Mouse (Mus musculus) naive thymus-derived CD4-positive, alpha-beta T cell, adult 5 months (primary cell): Measurements from ENCODE around the gene Hist1h3d. TPM values are rescaled to one million over a fixed set of nuclear protein-coding genes. Genes with fewer than 3 reads are reported as not detected.

Experiments used
- polyA plus RNA-seq: library from polyadenylated mRNA; unstranded; fragments of 100-300 nt; shearing (Covaris generic); gene quantifications from one replicate; pipeline ENCODE4 v1.2.1, GENCODE M21; 2017

Gene Hist1h3d
- polyA plus RNA-seq: 0.40 TPM

DNA sequence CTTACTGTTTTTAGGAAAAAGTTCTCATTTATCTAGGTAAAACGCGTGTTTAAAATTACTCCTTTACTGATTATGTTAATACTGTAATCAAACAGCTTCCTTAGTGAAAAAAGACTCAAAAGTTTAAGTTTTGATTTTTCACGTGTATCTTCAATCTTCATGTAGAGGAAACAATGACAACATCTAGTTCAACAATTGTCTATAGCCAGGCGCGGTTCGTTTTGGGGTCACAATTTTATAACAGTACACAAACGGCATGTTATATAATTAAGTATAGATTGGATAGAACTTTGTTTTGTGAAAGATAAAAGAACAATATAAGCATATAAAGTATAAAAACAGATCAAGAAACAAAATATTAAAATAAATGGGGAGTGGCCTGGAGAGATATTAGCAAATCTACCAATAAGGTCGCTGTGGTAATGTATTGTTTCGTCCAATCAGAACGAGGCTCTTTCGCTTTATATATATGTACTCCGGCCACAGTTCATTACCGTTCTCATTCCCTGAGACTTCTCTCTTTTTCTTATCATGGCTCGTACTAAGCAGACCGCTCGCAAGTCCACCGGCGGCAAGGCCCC lies at the start of gene Hist1h3d:
Hist1h3d (plus strand) TSS at position 493 of the 581 bp plus-strand sequence.

DNA sequence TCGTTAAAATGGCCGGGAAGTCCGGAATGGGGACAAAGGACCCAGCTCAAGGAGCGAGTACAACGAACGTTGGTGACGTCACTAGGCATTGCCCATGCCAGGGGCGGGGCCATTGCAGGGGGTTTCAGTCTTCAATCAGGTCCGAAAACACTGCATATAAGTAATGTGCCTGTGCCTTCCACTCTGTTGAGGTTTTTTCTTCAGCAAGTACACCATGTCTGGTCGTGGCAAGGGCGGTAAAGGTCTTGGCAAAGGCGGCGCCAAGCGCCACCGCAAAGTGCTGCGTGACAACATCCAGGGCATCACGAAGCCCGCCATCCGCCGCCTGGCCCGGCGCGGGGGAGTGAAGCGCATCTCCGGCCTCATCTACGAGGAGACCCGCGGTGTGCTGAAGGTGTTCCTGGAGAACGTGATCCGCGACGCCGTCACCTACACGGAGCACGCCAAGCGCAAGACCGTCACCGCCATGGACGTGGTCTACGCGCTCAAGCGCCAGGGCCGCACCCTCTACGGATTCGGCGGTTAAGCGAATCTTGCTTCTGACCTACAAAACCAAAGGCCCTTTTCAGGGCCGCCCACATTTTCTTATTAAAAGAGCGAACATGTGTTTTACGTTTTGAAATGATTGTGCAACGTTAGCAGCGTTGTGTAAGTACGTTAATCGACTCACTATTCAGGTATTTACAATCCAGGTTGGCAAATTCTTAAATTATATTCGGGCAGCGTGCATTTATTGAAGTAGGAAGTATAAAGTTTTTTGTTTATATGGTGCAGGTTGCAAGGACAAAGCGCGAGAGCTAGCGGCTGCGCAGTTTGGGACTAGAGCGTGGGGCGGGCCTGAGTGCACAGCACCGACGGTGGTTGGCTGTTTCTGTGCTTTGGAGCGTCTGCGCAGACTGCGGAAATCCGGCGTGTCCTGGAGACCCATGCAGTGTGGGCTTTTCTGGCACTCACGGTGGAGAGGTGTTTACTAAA lies 44.4 kb upstream of the Hist1h3d start, which contains the start of gene Hist1h4h:
Hist1h4h (plus strand) TSS at position 150 of the 975 bp plus-strand sequence.

DNA sequence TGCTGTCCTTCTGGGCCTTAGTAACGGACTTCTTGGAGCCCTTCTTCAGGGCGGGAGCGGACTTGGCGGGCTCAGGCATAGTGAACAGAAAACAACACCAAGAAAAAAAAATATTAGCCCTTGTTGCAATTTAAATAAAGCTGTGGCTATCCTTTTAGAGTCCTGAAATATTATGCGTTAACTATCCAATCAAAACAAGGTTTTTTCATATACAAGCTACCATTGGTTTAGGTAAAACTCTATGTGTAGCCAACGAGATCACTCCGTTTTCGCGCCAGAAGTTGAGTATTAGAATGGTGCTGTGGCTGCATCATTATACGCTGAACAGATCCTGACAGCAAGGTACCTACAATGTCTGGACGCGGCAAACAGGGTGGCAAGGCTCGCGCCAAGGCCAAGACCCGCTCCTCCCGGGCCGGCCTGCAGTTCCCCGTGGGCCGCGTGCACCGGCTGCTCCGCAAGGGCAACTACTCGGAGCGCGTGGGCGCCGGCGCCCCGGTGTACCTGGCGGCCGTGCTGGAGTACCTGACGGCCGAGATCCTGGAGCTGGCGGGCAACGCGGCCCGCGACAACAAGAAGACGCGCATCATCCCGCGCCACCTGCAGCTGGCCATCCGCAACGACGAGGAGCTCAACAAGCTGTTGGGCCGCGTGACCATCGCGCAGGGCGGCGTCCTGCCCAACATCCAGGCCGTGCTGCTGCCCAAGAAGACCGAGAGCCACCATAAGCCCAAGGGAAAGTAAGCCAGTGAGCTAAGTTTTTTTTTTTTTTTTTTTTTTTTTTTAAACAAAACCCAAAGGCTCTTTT lies 41.8 kb upstream of the Hist1h3d start, which contains the start of gene Hist1h2af:
Hist1h2af (plus strand) TSS at position 347 of the 808 bp plus-strand sequence.

DNA sequence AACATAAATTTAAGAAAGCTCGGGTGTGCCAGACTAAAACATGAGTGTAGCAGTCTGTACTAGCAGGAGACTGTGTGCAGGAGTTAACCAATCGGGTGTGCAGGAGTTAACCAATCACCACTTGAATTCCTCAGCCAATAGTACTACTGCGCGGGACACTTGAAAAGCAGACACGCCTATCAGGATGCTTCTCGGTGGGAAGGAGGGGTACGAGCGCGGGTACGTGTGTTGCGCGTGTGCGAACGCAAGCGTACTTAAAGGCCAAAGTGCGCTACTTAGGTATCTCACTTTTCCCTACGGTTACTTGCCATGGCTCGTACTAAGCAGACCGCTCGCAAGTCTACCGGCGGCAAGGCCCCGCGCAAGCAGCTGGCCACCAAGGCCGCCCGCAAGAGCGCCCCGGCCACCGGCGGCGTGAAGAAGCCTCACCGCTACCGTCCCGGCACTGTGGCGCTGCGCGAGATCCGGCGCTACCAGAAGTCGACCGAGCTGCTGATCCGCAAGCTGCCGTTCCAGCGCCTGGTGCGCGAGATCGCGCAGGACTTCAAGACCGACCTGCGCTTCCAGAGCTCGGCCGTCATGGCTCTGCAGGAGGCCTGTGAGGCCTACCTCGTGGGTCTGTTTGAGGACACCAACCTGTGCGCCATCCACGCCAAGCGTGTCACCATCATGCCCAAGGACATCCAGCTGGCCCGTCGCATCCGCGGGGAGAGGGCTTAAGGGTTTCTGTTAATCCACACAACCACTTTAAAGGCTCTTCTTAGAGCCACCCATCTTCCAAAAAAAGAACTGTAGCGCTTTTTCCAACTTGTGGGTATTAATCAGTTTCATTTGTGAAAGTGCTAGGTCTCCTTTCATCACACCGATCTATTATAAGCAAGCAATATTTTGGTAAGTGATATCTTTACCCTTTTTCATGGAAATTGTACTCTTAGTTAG lies 40.2 kb upstream of the Hist1h3d start, which contains the start of gene Hist1h3g:
Hist1h3g (plus strand) TSS at position 286 of the 939 bp plus-strand sequence.

DNA sequence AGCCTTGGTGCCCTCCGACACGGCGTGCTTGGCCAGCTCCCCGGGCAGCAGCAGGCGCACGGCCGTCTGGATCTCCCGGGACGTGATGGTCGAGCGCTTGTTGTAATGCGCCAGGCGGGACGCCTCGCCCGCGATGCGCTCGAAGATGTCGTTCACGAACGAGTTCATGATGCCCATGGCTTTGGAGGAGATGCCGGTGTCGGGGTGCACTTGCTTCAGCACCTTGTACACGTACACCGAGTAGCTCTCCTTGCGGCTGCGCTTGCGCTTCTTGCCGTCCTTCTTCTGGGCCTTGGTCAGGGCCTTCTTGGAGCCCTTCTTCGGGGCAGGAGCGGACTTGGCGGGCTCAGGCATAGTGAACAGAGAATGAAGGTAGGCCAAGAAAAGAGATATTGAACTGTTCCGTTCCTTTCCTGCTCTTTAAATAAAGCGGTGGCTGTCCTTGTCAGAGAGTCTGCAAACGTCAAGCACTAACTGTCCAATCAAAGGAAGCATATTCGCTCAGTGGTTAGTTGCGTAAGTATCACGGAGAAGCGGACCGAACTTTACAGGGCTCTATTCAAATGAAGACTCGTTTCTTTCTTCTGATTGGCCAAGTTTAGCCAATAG lies 32.5 kb upstream of the Hist1h3d start, which contains the start of gene Hist1h2bh:
Hist1h2bh (minus strand) TSS at position 394 of the 609 bp plus-strand sequence.

DNA sequence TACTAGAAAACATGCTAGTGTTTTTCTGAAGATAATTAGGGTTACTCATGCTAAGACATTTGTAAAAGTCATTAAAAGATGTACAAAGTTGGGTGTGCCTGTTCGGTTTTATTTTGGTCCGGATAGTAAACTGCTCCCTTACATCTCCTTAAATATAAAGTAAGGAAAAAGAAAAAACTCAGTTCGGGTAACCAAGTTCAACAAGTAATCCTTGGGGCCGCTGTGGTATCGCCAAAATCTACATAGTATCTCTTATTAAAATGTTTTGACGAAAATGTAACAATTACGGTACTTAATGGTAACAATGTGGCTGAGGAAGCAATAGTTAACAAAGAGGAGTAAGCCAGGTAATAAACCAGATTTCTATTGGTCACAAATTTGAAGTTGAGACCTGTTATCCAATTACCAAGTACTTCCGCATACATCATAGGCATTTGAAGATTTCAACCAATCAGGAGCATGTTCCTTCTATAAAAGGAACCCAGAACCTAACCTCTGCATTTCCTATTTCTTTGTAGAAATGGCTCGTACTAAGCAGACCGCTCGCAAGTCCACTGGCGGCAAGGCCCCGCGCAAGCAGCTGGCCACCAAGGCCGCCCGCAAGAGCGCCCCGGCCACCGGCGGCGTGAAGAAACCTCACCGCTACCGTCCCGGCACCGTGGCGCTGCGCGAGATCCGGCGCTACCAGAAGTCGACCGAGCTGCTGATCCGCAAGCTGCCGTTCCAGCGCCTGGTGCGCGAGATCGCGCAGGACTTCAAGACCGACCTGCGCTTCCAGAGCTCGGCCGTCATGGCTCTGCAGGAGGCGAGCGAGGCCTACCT lies 31.4 kb upstream of the Hist1h3d start, which contains the start of gene Hist1h3f:
Hist1h3f (plus strand) TSS at position 88 of the 822 bp plus-strand sequence.

DNA sequence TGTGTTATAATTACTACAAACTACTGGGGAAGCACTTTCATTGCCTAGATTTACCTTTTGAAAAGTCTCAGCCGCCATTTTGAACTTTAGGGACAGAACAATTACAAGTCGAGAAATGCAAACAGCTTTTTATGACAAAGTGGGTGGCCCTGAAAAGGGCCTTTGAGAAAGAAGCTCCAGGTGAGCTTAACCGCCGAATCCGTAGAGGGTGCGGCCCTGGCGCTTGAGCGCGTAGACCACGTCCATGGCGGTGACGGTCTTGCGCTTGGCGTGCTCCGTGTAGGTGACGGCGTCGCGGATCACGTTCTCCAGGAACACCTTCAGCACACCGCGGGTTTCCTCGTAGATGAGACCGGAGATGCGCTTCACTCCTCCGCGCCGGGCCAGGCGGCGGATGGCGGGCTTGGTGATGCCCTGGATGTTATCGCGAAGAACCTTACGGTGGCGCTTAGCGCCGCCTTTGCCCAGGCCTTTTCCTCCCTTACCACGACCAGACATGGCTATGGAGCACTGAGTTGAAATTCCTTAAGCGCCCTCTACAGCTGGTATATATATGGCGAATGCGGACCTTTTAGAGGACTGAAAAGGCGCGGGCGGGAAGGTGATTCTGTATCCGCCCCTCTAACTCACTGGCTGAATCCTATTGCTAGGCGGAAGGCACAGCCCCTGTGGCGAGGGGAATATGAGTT lies 24.3 kb upstream of the Hist1h3d start, which contains the start of gene Hist1h4f:
Hist1h4f (minus strand) TSS at position 503 of the 689 bp plus-strand sequence.

DNA sequence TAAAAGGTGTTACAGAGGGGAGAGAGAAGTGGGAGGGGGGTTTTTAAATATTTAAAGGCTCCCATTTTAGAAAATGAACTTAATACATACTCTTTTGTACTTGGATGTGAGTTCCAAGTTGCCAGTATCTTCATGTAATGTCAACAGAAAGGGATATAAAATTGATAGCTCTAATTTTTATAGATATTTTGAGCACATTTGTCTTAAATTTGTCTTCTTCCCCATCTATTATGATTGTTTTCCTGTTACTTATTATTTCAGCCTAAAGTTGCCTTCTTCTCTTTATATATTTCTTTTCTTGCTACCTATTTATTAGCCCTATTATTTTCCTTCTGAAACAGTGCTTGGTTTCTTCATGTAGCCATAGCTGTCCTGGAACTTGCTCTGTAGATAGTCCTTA lies 22.6 kb upstream of the Hist1h3d start, which contains the start of gene Hist1h1d:
Hist1h1d (plus strand) TSS at position 301 of the 400 bp plus-strand sequence.

DNA sequence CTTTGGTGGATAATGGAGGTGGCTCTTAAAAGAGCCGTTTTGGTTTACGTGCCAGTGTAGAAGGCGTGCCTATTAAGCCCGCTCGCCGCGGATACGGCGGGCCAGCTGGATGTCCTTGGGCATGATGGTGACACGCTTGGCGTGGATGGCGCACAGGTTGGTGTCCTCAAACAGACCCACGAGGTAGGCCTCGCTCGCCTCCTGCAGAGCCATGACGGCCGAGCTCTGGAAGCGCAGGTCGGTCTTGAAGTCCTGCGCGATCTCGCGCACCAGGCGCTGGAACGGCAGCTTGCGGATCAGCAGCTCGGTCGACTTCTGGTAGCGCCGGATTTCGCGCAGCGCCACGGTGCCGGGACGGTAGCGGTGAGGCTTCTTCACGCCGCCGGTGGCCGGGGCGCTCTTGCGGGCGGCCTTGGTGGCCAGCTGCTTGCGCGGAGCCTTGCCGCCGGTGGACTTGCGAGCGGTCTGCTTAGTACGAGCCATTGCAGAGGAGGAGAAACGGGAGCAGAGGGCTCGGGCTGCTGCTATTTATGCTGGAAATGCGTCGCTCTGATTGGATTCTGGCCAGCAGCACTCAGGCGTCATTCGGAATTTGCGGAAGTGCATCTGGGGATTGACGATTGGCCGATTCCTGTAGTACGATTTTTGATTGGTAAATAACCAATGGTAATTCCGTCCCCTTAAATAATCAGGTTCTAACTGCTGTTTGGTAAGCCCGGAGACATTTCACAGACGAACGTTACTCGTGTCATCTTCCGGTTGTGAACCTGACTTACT lies 13.5 kb upstream of the Hist1h3d start, which contains the start of gene Hist1h3e:
Hist1h3e (minus strand) TSS at position 487 of the 777 bp plus-strand sequence.

DNA sequence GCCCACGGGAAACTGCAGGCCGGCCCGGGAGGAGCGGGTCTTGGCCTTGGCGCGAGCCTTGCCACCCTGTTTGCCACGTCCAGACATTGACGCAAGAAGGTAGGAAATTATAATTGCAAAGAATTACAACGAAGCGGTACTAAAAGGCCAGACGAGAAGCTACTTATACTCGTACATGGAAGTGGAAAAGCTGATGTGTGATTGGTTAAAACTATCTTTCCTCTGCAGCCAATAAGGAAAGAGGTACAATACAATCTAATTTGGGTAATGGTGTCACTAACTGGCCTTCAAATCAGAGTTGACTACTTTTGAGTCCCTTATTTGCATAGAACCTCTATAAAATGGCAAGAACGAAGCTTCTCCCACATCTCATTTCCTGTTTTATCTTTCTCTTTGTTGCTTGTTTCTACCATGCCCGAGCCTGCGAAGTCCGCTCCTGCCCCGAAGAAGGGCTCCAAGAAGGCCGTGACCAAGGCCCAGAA lies 4.5 kb upstream of the Hist1h3d start, which contains the start of the genes Hist1h2ae and Hist1h2bg:
Hist1h2ae (minus strand) TSS at position 199 of the 482 bp plus-strand sequence.
Hist1h2bg (plus strand) TSS at position 375 of the 482 bp plus-strand sequence.

DNA sequence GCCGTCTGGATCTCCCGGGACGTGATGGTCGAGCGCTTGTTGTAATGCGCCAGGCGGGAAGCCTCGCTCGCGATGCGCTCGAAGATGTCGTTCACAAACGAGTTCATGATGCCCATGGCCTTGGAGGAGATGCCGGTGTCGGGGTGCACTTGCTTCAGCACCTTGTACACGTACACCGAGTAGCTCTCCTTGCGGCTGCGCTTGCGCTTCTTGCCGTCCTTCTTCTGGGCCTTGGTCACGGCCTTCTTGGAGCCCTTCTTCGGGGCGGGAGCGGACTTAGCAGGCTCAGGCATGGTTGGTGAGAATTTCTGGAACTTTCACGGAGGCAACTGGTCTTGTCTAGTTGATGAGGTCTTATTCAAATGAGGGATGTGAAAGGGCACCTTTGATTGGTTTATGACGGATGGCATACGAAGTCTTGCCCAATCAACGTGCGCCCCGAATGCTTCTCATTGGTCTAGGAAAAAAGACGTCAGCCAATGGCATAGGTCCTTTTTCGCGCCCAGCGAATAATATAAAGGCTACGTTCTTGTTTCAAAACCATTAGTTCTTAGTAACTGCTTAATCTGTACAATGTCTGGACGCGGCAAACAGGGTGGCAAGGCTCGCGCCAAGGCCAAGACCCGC lies 1.6 kb upstream of the Hist1h3d start, which contains the start of the genes Hist1h2bf and Hist1h2ad:
Hist1h2bf (minus strand) TSS at position 299 of the 627 bp plus-strand sequence.
Hist1h2ad (plus strand) TSS at position 484 of the 627 bp plus-strand sequence.

DNA sequence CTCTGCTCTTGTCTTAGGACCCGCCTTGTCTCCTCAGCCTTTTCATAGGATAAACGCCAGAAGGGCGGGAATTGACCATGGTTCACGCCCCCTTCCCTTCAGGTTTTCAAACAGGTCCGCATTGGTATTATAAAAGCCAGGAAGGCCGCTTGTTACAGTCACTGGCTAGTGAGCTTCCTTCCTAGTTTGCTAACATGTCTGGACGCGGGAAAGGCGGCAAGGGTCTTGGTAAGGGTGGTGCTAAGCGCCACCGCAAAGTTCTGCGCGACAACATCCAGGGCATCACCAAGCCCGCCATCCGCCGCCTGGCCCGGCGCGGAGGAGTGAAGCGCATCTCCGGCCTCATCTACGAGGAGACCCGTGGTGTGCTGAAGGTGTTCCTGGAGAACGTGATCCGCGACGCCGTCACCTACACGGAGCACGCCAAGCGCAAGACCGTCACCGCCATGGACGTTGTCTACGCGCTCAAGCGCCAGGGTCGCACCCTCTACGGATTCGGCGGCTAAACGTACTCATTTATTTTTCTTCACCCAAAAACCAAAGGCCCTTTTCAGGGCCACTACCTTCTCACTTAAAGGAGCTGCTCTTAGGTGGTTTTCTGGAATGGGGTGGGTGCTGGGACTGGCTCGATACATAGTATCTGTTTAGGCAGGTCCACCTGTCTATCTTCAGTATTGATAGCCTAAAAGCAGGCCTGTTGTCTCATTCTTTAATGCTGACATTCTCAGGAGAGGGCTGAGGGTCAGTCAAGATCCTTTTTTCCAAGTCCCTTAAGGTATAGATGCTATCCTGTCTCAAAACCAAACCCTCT lies 6.0 kb downstream of the Hist1h3d start, which contains the start of gene Hist1h4d:
Hist1h4d (plus strand) TSS at position 191 of the 811 bp plus-strand sequence.

DNA sequence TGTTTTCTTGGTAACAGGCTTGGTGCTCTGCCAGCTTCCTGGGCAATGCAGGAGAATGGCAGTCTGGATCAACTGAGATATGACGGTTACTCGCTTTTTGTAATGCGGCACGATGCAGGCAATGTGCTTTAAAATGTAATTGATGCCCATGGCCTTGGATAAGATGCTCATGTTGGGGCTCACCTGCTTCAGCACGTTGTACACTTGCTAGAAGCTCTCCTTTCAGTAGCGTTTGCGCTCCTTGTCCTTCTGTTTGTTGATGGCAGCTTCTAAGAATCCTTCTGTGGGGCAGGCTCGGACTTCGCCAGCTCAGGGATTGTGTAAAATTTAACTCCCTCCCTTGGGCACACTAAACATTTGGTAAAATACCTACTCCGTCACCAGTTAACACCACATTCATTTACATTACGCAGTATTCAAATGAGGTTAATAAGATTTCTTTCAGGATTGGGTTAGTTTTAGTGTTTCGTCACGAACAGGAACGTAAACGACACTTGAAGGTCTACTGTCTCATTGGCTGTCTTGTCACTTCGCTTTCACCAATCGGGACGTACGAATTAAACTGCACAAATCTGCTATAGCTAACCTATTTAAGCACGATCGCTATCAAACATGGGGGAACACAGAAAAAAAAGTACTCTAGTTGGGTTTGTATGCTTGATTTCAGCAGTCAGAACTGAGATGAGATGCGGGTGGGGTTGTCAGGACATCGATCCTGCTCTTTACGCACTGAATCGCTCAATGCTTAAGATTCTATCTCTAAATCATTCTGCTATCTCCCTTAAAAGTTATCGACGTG lies 45.4 kb downstream of the Hist1h3d start, which contains the start of gene Hist1h2be:
Hist1h2be (minus strand) TSS at position 392 of the 799 bp plus-strand sequence.

DNA sequence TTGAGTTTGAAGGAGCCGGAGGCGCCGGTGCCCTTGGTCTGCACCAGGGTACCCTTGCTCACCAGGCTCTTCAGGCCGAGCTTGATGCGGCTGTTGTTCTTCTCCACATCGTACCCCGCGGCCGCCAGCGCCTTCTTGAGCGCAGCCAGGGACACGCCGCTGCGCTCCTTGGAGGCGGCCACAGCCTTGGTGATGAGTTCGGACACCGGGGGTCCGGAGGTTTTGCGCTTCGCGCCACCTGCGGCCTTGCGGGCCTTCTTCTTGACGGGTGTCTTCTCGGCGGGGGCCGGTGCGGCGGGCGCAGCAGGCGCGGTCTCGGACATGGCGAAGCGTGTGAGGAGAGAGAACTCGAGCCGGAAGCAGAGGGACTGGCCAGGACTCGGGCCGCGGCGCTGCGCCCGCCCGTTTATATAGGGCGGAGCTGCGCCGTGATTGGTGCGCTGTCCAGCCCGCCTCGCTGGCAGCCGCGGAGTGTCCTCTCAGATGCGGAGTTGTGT lies 46.7 kb downstream of the Hist1h3d start, which contains the start of gene Hist1h1e:
Hist1h1e (minus strand) TSS at position 384 of the 497 bp plus-strand sequence.

